Mouse (Mus musculus): ENCODE measurements around the gene Cyp26a1.

The Cyp26a1 gene

DNA sequence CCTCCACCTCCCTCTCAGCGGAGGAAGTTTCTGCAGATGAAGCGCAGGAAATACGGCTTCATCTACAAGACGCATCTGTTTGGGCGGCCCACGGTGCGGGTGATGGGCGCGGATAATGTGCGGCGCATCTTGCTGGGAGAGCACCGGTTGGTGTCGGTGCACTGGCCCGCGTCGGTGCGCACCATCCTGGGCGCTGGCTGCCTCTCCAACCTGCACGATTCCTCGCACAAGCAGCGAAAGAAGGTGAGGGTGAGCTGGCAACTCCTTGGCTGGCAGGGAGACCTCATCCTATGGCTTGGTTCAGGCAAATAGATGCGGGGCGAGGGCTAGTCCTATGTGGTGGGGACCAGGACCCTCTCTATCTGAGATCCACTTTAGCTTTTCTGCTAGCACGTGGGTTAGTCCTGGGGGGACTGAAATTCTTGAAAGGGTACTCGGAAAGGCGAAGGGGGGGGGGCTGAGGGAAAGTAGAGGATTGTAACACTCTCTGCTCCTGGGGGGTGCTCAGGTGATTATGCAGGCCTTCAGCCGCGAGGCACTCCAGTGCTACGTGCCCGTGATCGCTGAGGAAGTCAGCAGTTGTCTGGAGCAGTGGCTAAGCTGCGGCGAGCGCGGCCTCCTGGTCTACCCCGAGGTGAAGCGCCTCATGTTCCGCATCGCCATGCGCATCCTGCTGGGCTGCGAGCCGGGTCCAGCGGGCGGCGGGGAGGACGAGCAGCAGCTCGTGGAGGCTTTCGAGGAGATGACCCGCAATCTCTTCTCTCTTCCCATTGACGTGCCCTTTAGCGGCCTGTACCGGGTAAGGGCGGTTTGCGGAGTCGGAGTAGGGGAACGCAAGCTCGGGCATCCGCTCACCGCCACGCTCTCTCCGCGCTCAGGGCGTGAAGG lies 919 bp downstream of the Cyp26a1 start:
- no peak for DNase-seq (ENCODE audit: low spot score in 2 of 2)

DNA sequence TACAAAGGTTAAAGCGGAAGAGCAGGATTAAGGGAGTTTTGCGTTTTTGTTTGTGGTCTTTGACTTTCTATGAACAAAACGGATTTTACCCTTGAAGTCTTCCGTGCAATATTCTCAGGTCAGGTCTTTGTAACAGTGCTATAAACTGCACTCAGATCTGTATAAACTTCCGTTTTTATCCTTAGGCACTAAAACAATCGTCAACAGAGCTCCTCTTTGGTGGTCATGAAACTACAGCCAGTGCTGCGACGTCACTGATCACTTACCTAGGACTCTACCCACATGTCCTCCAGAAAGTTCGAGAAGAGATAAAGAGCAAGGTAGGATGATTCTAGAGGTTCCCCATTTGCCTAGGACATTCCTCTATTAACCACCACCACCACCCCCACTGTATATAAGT lies 2.1 kb downstream of the Cyp26a1 start:
- no peak for DNase-seq (ENCODE audit: low spot score in 2 of 2)

DNA sequence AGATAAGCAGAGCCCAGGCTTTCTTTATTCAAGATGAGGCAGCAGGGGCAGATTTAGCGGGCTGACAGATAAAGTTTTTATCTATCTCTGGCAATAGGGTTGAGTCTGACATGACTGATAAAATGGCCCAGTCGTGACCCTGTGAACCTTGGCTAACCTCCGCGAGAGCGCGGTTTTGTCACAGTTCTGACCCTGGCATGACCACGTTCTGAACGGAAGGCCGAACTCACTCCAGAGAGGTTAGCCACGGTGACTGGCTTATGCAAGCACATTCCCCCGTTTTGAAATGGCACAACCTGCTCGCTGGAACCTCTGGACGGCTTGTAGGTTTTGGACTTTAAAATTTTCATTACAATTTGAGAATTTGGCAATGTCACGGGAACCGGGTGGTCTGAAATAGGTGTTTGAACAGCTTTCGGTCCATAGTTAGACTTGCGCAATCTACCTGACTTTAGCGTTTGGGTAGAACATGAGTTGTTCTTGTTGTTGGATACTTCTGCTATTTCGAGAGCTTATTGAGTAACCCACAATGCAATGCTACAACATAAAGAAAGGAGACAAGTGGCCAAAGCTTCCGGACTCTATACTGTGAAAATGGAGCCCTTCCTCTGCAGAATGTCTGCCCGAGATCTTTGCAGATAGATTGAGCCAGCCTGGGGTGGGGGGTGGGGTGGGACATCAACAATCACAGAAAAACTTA lies 4.9 kb downstream of the Cyp26a1 start:
- DNase-seq (ENCODE audit: low spot score in 2 of 2) = no peak

DNA sequence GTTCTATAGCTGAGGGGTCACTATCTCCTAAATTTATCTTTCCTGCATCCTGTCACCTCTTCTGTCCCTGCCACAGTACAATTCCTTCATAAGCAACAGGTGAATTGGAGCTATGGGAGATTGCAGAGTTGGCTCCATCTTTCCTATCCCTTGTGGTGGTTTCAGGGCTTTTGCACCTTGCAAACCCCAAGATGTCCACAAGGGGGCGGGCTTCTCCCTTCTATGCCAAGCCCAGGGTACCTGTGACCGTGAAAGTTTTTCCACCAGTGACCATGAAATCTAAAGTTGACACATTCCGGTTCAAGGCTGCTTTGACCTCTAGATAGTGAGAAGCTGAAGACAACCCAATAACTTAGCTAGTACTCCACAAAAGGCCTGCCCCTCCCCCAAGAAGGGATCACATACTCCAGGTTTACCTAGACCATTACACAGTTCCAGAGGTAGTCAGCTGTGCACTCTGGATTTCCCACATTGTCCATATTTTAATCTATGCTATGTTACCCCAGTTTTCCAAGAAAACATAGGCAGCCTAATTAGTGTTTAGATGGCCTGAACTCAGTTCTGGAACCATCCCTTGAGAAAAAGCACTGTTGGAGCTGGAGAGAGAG lies 6.4 kb downstream of the Cyp26a1 start:
- DNase-seq (ENCODE audit: low spot score in 2 of 2) = peak; percentile 71 to 91

DNA sequence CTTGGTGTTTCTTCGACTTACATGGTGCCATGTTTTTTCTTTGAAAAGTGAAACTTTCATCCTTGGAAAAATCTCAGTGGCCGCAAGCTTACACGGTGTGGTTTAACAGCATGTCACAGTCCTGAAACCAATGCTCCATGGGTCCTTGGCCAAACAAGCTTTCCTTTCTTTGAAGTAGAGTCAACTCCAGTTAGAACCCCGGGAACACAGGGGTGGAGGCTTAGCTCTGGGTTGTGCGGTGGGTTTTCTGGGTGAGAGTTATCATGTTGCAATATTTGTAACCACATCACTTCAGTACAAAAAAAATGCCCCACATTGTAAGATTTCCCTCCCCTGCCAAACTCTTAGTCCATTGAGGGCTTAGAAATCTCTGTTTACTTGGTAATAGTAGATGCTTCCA lies 8.1 kb downstream of the Cyp26a1 start:
- DNase-seq (ENCODE audit: low spot score in 2 of 2) = no peak

DNA sequence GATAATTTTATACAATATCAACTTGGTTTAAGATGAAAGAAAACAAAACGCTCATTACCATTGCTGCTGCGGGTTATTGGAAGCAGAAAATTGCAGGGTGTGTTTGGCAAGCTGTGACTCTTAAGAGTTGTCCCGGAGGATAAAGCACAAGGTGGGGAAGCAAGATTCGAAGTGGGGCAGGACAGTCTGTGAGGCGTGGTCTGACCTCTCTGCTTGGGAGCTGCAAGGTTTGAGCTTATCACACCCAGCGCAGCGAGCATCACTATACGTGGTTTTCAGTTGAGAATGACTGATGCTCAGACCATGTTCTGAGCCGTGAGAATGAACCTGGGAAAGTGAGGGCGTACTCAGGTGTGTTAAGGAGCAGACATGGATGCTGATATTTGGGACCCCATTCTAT lies 17.1 kb downstream of the Cyp26a1 start:
- DNase-seq (ENCODE audit: low spot score in 2 of 2) = no peak

DNA sequence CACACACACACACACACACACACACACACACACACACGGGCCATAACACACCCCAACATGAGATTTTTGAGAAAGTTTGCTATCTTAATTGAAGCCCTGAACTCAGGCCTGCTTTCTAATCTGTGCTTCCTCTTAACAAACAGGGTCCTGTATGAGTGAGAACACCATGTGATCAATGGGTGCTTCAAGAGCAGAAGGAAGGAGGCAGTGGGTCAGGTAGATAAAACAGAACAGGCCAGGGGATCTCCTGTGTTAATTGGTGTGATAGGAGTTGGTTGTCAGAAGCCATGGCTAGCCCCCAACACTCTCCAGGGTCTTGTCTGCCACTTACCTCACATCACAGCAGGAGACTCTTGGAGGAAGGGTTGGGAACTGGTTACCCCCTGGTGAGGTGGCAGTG lies 18.4 kb downstream of the Cyp26a1 start:
- no peak for DNase-seq (ENCODE audit: low spot score in 2 of 2)

DNA sequence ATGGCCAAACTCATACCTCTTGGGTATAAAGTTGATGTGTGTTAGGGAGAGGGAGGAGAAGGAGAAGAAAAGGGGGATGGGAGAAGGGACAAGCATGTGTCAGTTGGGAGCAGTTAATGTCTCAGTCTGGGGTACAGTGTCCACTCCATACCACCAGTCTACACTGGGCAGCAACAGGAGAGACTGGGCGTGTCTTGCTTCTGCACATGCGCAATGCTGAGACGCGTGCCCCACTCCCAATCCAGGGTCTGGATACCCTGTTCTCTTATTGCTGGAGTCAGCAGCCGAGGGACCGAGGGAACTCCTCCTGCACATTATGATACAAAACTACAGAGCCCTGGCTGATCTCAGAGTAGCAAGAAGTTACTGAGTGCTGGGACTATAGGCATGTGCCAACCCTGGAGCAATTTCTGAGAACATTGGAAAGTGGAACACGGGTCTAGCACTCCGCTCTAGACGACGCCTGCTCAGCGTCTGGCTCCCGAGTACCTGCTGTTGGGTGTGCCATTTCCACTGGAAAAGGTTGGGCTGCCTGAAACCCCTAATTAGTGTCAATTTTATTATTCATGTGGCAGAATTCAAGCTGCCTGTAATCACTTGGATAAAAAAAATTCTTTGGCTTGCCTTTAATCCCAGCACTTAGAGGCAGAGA lies 19.1 kb downstream of the Cyp26a1 start:
- DNase-seq (ENCODE audit: low spot score in 2 of 2) = no peak

DNA sequence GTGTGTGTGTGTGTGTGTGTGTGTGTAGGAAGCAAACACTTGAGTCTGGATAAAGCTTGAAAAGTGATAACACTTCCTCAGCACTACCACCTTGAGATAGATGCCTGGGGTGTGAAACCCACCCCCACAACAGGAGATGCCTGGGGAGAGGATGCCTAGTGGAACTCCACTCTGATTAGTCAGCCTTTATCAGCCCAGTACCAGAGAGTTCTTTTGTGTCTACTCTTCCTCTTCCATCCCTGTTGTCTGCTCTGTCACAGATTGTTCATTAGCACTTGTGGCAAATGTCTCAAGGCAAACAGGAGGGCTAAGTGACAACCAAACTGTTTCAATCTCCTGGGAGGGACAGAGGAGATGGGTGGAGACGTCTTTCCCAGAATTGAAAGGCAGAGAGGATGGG lies 21.6 kb downstream of the Cyp26a1 start:
- DNase-seq (ENCODE audit: low spot score in 2 of 2) = no peak

DNA sequence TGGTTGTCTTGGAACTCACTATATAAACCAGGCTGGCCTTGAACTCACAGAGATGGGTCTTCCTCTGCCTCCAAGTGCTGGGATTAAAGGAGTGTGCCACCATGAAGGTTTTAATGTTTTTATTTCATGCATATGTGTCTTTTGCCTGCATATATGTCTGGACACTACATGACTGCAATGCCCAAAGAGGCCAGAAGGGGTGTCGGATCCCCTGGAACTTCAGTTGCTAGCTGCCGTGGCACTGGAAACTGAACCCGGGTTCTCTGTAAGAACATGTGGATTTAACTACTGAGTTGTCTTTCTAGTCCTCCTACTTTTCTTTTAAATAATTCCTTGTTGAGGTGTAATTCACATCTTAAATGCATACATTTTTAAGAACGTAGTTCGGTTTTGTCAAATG lies 27.0 kb downstream of the Cyp26a1 start:
- DNase-seq (ENCODE audit: low spot score in 2 of 2) = no peak

DNA sequence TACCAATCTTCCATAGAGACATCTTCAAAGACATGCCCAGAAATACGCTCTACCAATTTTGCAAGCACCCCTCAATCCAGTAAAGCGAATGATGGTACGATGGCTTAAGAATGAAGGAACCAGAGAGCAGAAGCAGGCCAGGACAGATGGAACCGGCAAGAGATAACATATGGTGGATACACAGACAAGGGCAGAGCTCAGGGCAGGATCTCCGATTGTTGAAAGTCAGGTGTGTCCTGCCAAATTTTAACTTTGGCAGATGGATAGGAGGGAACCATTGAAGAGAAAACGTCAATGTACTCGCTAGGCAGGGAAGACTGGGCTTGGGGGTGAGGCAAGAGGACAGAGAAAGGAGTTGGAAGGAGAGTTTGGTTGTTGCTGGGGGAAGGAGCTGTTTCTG lies 29.0 kb downstream of the Cyp26a1 start:
- DNase-seq (ENCODE audit: low spot score in 2 of 2) = peak; percentile 3 to 18

DNA sequence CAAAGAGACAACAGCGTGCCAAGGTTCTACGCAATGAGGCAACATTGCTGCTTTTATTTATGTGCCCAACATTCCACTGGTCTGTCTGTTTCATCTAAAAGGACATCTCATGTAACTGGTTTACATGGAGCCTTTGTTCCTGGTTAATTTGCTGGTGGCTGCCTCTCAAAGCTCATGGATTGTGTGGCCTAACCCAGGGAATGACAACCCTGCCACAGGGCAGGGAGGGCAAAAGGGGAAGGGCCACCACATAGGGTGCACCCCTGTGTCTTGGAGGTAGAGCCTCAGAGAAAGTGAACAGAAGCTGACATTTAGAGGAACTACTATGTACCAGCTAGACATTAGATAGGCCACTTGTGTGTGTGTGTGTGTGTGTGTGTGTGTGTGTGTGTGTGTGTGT lies 29.8 kb downstream of the Cyp26a1 start:
- DNase-seq (ENCODE audit: low spot score in 2 of 2) = peak; percentile 3 to 31

DNA sequence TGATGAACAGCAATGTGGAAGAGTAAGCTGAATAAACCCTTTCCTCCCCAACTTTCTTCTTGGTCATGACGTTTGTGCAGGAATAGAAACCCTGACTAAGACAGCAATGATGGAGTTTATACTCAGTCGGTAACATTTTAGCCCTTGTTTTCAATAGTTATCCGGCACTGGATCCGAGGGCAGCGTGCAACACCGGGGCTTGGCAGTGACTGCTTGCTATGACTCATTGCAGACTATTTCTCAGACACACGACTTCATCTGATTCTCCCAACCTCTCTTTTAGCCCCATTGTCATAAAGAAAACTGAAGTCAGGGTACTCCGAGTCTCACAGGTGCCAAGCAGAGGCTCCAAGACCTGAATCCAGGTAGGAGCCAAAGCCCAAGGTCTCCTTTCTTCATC lies 37.8 kb downstream of the Cyp26a1 start:
- DNase-seq (ENCODE audit: low spot score in 2 of 2) = no peak

DNA sequence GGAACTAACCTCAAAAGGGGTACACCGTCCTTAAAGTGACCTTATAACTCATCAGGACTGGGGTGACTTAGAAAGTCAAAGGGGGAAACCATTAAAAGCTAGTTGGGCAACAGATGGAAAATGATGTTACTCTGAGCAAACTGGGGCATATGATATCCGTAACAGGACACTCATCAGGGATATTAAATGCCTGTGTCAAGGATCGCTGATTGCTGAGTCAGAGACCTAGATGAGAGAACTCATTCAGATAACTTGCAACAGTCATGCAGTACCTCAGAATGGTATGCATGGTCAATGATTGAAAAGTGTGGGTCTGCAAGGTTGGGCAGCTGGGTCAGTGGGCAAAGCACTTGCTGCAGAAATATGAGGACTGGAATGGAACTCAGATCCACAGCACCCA lies 41.0 kb downstream of the Cyp26a1 start:
- DNase-seq (ENCODE audit: low spot score in 2 of 2) = no peak

DNA sequence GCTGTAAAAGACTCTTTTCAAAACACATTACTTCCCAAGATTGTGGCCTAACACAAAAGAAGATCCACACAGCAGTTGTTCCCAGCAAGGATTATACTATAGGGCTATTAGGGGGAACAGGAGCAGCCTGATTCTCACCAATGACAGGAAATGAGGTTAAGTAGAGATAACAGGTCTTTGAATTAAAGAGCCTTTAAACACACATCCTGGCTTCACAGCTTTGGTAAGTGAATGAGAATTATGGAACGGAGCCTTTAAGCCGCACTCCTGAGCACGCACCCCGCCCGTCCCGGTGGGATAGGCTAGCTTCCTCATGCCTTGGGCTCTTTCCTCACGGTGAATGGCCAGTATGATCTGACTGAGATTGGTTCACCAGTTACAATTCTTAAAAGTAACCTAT lies 42.4 kb downstream of the Cyp26a1 start:
- no peak for DNase-seq (ENCODE audit: low spot score in 2 of 2)

Measured in spleen, postnatal 4 days (tissue).